Mouse (Mus musculus): ENCODE measurements around the gene Foxm1. TPM values are rescaled to one million over a fixed set of nuclear protein-coding genes. Genes with fewer than 3 reads are reported as not detected.

Gene Foxm1
- polyA plus RNA-seq, 1 experiment from 2014 or later: 5.7 TPM

DNA sequence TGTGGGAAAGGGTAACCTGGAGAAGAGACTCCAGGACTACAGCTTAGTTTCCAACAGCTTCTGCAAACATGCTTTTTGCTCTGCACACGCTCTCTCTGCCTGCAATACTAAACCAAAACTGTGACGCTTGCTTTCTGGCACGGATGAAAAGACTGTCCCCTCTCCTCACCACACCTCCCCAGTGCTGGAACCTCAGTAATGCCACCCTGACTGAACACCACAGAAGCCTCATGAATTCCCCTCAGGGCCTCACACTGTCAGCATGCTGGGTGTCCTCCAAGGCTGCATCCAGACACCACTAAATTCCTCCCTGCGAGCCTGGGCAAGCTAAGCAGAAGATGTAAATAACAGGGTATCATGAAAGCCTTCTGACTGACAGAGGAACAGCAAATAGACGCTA lies 23.9 kb upstream of the Foxm1 start:
- WGBS: 25% methylated on average over 5 of the region's 5 CpGs
- peak overlapping the region; percentile 53; the same call in 1 of the 2 replicates for H3K27ac ChIP-seq (replicated peaks)
- DNase-seq (ENCODE audit: low spot score): no peak

GRCm38 (mm10) chr6:128341956-128342723 lies 20.6 kb upstream of the Foxm1 start:
- Histone ChIP-seq H3K27me3 (ENCODE audit: control insufficient read depth, insufficient read depth, low read length) (no peaks in the 10 kb centered on the region), H3K9ac (ENCODE audit: low read length) (no peak overlapping the region), H3K4me2 (replicated peaks; ENCODE audit: low read depth) (no peak overlapping the region), H3K4me3 (ENCODE audit: low read depth, low read length) (no peak overlapping the region), H3K9me3 (ENCODE audit: control insufficient read depth, low read length) (no peaks in the 10 kb centered on the region), H3K4me1 (replicated peaks; ENCODE audit: control insufficient read depth, insufficient read depth) (peaks cover 5% of the 10 kb centered on the region; the same call in 1 of the 2 replicates), H3K36me3 (ENCODE audit: control insufficient read depth, insufficient read depth, low read length) (no peaks in the 10 kb centered on the region), H3K27ac (replicated peaks) (no peak overlapping the region)
- WGBS: 68% methylated on average over 11 of the region's 11 CpGs
- TF ChIP-seq CTCF (IDR thresholded peaks at IDR 0.05; ENCODE audit: low read depth): no peak
- no peak for TF ChIP-seq EP300 (optimal IDR thresholded peaks at IDR 0.05)
- no peak for ATAC-seq (ENCODE audit: low FRiP score, low TSS enrichment)
- no peak for DNase-seq (ENCODE audit: low spot score)

More for the DNA sequence above, 23.9 kb upstream of the Foxm1 start:
- Histone ChIP-seq H3K9ac (ENCODE audit: low read length) (no peak overlapping the region), H3K4me2 (replicated peaks; ENCODE audit: low read depth) (no peak overlapping the region), H3K4me1 (replicated peaks; ENCODE audit: control insufficient read depth, insufficient read depth) (peaks cover 5% of the 10 kb centered on the region; the same call in 1 of the 2 replicates), H3K27me3 (ENCODE audit: control insufficient read depth, insufficient read depth, low read length) (no peaks in the 10 kb centered on the region), H3K36me3 (ENCODE audit: control insufficient read depth, insufficient read depth, low read length) (no peaks in the 10 kb centered on the region), H3K4me3 (ENCODE audit: low read depth, low read length) (no peak overlapping the region), H3K9me3 (ENCODE audit: control insufficient read depth, low read length) (no peaks in the 10 kb centered on the region)
- ATAC-seq (ENCODE audit: low FRiP score, low TSS enrichment): 0 out of 2 replicates have a peak, but pooled peaks have one; percentile 24
- TF ChIP-seq CTCF (IDR thresholded peaks at IDR 0.05; ENCODE audit: low read depth) (no peak), EP300 (optimal IDR thresholded peaks at IDR 0.05) (no peak)

DNA sequence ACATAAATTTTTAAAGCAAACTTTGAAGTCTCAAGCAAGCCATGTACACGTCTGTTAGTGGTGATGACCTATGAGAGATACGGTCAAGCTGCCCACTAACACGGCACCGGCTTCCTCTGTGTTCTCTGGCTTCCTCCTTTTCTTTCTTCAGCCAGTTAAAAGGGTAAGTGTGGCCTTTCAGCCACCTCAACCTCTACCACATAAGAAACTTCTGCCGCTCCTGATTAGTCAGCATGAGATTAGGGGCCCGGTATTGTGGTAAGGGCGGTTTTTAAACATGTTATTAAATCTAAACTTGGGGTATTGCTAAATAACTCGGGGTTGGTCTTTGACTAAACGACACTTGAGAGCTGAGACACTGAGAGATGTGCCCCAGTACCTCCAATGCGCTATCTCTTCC lies 17.1 kb upstream of the Foxm1 start:
- Histone ChIP-seq H3K27ac (replicated peaks) (no peak overlapping the region), H3K9me3 (ENCODE audit: control insufficient read depth, low read length) (no peaks in the 10 kb centered on the region), H3K4me1 (replicated peaks; ENCODE audit: control insufficient read depth, insufficient read depth) (no peaks in the 10 kb centered on the region), H3K27me3 (ENCODE audit: control insufficient read depth, insufficient read depth, low read length) (no peaks in the 10 kb centered on the region), H3K9ac (ENCODE audit: low read length) (no peak overlapping the region), H3K4me3 (ENCODE audit: low read depth, low read length) (no peak overlapping the region), H3K4me2 (replicated peaks; ENCODE audit: low read depth) (no peak overlapping the region), H3K36me3 (ENCODE audit: control insufficient read depth, insufficient read depth, low read length) (no peaks in the 10 kb centered on the region)
- ATAC-seq (ENCODE audit: low FRiP score, low TSS enrichment): no peak
- no peak for DNase-seq (ENCODE audit: low spot score)
- 69% methylated on average over 10 of the region's 10 CpGs for WGBS
- TF ChIP-seq CTCF (IDR thresholded peaks at IDR 0.05; ENCODE audit: low read depth): no peak
- TF ChIP-seq EP300 (optimal IDR thresholded peaks at IDR 0.05): no peak

DNA sequence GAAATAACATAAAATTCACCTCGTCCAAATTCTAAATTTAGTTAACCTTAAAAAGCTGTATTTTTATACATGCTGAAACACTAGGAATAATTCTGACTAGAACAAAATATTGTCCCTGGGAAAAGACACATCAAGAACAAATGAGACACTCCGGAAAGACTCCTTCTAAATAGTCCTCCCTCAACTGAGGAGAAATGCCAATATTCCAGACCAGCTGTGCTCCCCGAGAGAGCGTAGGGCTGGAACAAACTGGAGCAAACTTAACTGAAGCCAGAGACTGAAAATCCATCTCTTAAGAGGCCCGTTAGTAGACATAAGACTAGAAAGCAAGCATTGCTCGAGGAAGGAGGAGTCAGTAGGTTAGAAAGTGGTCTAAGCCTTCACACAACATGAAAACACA lies 16.0 kb upstream of the Foxm1 start:
- no peak overlapping the region for H3K9ac ChIP-seq (ENCODE audit: low read length)
- H3K9me3 ChIP-seq (ENCODE audit: control insufficient read depth, low read length): no peaks in the 10 kb centered on the region
- H3K4me1 ChIP-seq (replicated peaks; ENCODE audit: control insufficient read depth, insufficient read depth): no peaks in the 10 kb centered on the region
- H3K27ac ChIP-seq (replicated peaks): peak overlapping the region; percentile 36; the same call in 1 of the 2 replicates
- TF ChIP-seq CTCF (IDR thresholded peaks at IDR 0.05; ENCODE audit: low read depth) (no peak), EP300 (optimal IDR thresholded peaks at IDR 0.05) (no peak)
- ATAC-seq (ENCODE audit: low FRiP score, low TSS enrichment): no peak
- peaks cover 2% of the 10 kb centered on the region; the same call in 1 of the 2 replicates for H3K36me3 ChIP-seq (ENCODE audit: control insufficient read depth, insufficient read depth, low read length)
- WGBS: 63% methylated on average over 6 of the region's 6 CpGs
- H3K27me3 ChIP-seq (ENCODE audit: control insufficient read depth, insufficient read depth, low read length): no peaks in the 10 kb centered on the region
- H3K4me2 ChIP-seq (replicated peaks; ENCODE audit: low read depth): no peak overlapping the region
- no peak overlapping the region for H3K4me3 ChIP-seq (ENCODE audit: low read depth, low read length)
- DNase-seq (ENCODE audit: low spot score): no peak

DNA sequence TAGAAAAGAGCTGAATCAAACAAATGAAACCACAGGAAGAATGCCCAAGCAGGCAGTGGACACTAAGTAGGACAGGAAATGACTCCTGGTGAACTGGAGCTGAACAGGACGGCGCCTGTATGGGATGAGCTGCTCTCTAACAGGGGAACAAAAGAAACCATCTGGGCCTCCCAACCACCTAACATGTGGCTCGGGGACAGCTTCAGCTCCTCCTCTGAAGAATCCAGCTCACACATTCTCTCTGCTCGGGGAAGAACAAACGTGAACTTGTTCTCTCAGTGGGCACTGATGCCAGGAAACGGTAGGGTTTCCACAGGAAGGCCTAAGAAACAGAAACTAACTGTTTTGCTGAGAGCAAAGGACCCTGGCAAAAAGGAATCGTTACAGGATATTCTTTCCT lies 13.1 kb upstream of the Foxm1 start:
- Histone ChIP-seq H3K9me3 (ENCODE audit: control insufficient read depth, low read length) (no peaks in the 10 kb centered on the region), H3K27ac (replicated peaks) (no peak overlapping the region), H3K4me3 (ENCODE audit: low read depth, low read length) (no peak overlapping the region), H3K4me2 (replicated peaks; ENCODE audit: low read depth) (no peak overlapping the region), H3K27me3 (ENCODE audit: control insufficient read depth, insufficient read depth, low read length) (no peaks in the 10 kb centered on the region), H3K9ac (ENCODE audit: low read length) (no peak overlapping the region), H3K36me3 (ENCODE audit: control insufficient read depth, insufficient read depth, low read length) (peaks cover 2% of the 10 kb centered on the region; the same call in 1 of the 2 replicates), H3K4me1 (replicated peaks; ENCODE audit: control insufficient read depth, insufficient read depth) (no peaks in the 10 kb centered on the region)
- 63% methylated on average over 7 of the region's 7 CpGs for WGBS
- TF ChIP-seq EP300 (optimal IDR thresholded peaks at IDR 0.05): no peak
- TF ChIP-seq CTCF (IDR thresholded peaks at IDR 0.05; ENCODE audit: low read depth): no peak
- ATAC-seq (ENCODE audit: low FRiP score, low TSS enrichment) (no peak), DNase-seq (ENCODE audit: low spot score) (no peak)

GRCm38 (mm10) chr6:128354140-128354539 lies 8.6 kb upstream of the Foxm1 start:
- Histone ChIP-seq H3K4me3 (ENCODE audit: low read depth, low read length) (no peak overlapping the region), H3K27me3 (ENCODE audit: control insufficient read depth, insufficient read depth, low read length) (no peaks in the 10 kb centered on the region), H3K27ac (replicated peaks) (no peak overlapping the region), H3K4me2 (replicated peaks; ENCODE audit: low read depth) (no peak overlapping the region; the same call in 1 of the 2 replicates), H3K36me3 (ENCODE audit: control insufficient read depth, insufficient read depth, low read length) (peaks cover 6% of the 10 kb centered on the region), H3K9ac (ENCODE audit: low read length) (no peak overlapping the region), H3K4me1 (replicated peaks; ENCODE audit: control insufficient read depth, insufficient read depth) (no peaks in the 10 kb centered on the region), H3K9me3 (ENCODE audit: control insufficient read depth, low read length) (no peaks in the 10 kb centered on the region)
- DNase-seq (ENCODE audit: low spot score) (no peak), ATAC-seq (ENCODE audit: low FRiP score, low TSS enrichment) (no peak)
- no peak for TF ChIP-seq EP300 (optimal IDR thresholded peaks at IDR 0.05)
- no peak for TF ChIP-seq CTCF (IDR thresholded peaks at IDR 0.05; ENCODE audit: low read depth)
- WGBS: 47% methylated on average over 3 of the region's 3 CpGs
